Comparison of ENCODE assay signal across 28 mouse cellular contexts in the genomic region with DNA sequence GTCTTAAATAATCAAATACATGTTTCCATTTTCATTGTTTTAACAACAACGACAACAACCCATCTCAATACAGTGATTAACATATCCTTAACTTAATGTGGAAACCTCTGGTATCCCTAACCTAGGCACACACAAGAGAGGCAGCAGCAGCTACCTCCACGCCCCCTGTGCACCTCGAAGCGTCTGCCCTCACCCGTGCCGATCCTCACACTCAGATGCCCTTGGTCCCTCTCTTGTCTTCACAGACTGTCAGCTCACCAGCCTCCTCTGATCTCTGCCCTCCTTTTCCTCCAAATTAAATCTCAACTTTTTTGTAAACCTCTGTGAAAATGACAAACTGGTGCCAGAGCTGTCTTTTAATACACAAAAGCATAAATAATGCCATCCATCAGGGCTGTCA.
DNase-seq lines count a peak whose midpoint lies in the region; ATAC-seq and TF ChIP-seq lines count a peak whose summit lies in the region.
"Had no signal": no experiment of that assay in that cellular context is flagged by ENCODE, and none has a peak within 500 bp of the region (broad histone marks: within the 10 kb centered on the region; RNA-seq: fewer than 3 reads in every experiment).

No protein-coding gene starts in this region.

- DNase-seq in forebrain, embryonic 10.5 days (ENCODE audit: extremely low spot score, low spot score) = no peak
- no peak for DNase-seq in hindbrain, embryonic 10.5 days (ENCODE audit: low spot score)
- no peak for DNase-seq in hindbrain, postnatal 0 days (ENCODE audit: low spot score)
- DNase-seq in hindbrain, embryonic 11.5 days (ENCODE audit: low spot score) = no peak
- DNase-seq in thymus, postnatal 0 days (ENCODE audit: low spot score) = no peak
- DNase-seq: adrenal gland, postnatal 10 days; cerebellum, adult 8-10 months; cerebellum, postnatal 36 days; gastrocnemius, postnatal 14 days; heart, adult 18-20 months; heart, postnatal 4 days; kidney, adult 11 months; layer of hippocampus, postnatal 36 days; liver, postnatal 0 days; lung, postnatal 36 days; right cerebral cortex, postnatal 4 days; thymus, adult 2 months; thymus, postnatal 4 days had no signal

- H3K27me3 ChIP-seq in forebrain, embryonic 13.5 days = no peaks in the 10 kb centered on the region
- no peaks in the 10 kb centered on the region for H3K27me3 ChIP-seq in forebrain, embryonic 10.5 days (ENCODE audit: poor library complexity, severe bottlenecking)
- H3K27me3 ChIP-seq in hindbrain, embryonic 10.5 days (ENCODE audit: insufficient read depth, poor library complexity, severe bottlenecking) = peaks cover 12% of the 10 kb centered on the region; the same call in 1 of the 2 replicates
- H3K27me3 ChIP-seq in hindbrain, postnatal 0 days (ENCODE audit: insufficient read depth, low read length) = no peaks in the 10 kb centered on the region
- no peaks in the 10 kb centered on the region for H3K27me3 ChIP-seq in hindbrain, embryonic 11.5 days (ENCODE audit: control insufficient read depth, insufficient read depth, low read length)
- H3K27me3 ChIP-seq in hindbrain, embryonic 16.5 days (replicated peaks; ENCODE audit: control insufficient read depth, insufficient read depth, low read length) = no peaks in the 10 kb centered on the region
- H3K27me3 ChIP-seq: embryonic facial prominence, embryonic 13.5 days; liver, embryonic 12.5 days; midbrain, embryonic 12.5 days had no signal

- no peak overlapping the region for H3K4me2 ChIP-seq in forebrain, embryonic 13.5 days
- H3K4me2 ChIP-seq in hindbrain, postnatal 0 days (ENCODE audit: low read depth, low read length) = no peak overlapping the region
- no peak overlapping the region for H3K4me2 ChIP-seq in hindbrain, embryonic 11.5 days (replicated peaks; ENCODE audit: low read depth, low read length)
- H3K4me2 ChIP-seq in hindbrain, embryonic 16.5 days (ENCODE audit: low read length) = no peak overlapping the region
- H3K4me2 ChIP-seq: embryonic facial prominence, embryonic 13.5 days; heart, embryonic 11.5 days; liver, embryonic 12.5 days; midbrain, embryonic 12.5 days had no signal

- 76% methylated on average over 6 of the region's 6 CpGs for WGBS in forebrain, embryonic 13.5 days
- WGBS in forebrain, embryonic 10.5 days = 87% methylated on average over 6 of the region's 6 CpGs
- 64% methylated on average over 6 of the region's 6 CpGs for WGBS in hindbrain, embryonic 10.5 days
- 47% methylated on average over 6 of the region's 6 CpGs for WGBS in hindbrain, postnatal 0 days
- WGBS in hindbrain, embryonic 11.5 days = 51% methylated on average over 6 of the region's 6 CpGs
- WGBS in hindbrain, embryonic 16.5 days = 63% methylated on average over 6 of the region's 6 CpGs

- H3K9ac ChIP-seq in forebrain, embryonic 13.5 days = no peak overlapping the region
- no peak overlapping the region for H3K9ac ChIP-seq in hindbrain, postnatal 0 days (replicated peaks; ENCODE audit: low read length)
- no peak overlapping the region for H3K9ac ChIP-seq in hindbrain, embryonic 11.5 days (ENCODE audit: low read depth, low read length)
- H3K9ac ChIP-seq in hindbrain, embryonic 16.5 days (ENCODE audit: low read depth, low read length) = no peak overlapping the region
- H3K9ac ChIP-seq: embryonic facial prominence, embryonic 13.5 days; liver, embryonic 12.5 days; liver, postnatal 0 days; midbrain, embryonic 12.5 days had no signal

- peaks cover 24% of the 10 kb centered on the region for H3K4me1 ChIP-seq in forebrain, embryonic 13.5 days
- peaks cover 24% of the 10 kb centered on the region for H3K4me1 ChIP-seq in forebrain, embryonic 10.5 days
- H3K4me1 ChIP-seq in hindbrain, embryonic 10.5 days (replicated peaks) = peaks cover 42% of the 10 kb centered on the region
- H3K4me1 ChIP-seq in hindbrain, postnatal 0 days (ENCODE audit: insufficient read depth, low read length) = 0 out of 2 replicates have a peak, but pooled peaks cover 4% of the 10 kb centered on the region
- peaks cover 10% of the 10 kb centered on the region; the same call in 1 of the 2 replicates for H3K4me1 ChIP-seq in hindbrain, embryonic 11.5 days (replicated peaks; ENCODE audit: control insufficient read depth, insufficient read depth, low read length)
- peaks cover 13% of the 10 kb centered on the region for H3K4me1 ChIP-seq in hindbrain, embryonic 16.5 days (ENCODE audit: control insufficient read depth, insufficient read depth, low read depth, low read length)

- ATAC-seq in forebrain, embryonic 13.5 days = peak; percentile 50; the same call in 1 of the 2 replicates
- ATAC-seq in hindbrain, postnatal 0 days = no peak
- ATAC-seq in hindbrain, embryonic 11.5 days (ENCODE audit: low FRiP score) = peak; percentile 70
- ATAC-seq in hindbrain, embryonic 16.5 days = peak; percentile 37; the same call in 1 of the 2 replicates
- ATAC-seq: inflammation-experienced regulatory T-cells, adult 6 months; liver, embryonic 12.5 days; liver, postnatal 0 days; Patski had no signal

- TF ChIP-seq CTCF in hindbrain, postnatal 0 days (IDR thresholded peaks at IDR 0.05; ENCODE audit: low read depth) = no peak

- H3K4me3 ChIP-seq in forebrain, embryonic 13.5 days = no peak overlapping the region
- H3K4me3 ChIP-seq in forebrain, embryonic 10.5 days = no peak overlapping the region
- H3K4me3 ChIP-seq in hindbrain, embryonic 10.5 days = no peak overlapping the region
- no peak overlapping the region for H3K4me3 ChIP-seq in hindbrain, postnatal 0 days (ENCODE audit: low read length)
- no peak overlapping the region for H3K4me3 ChIP-seq in hindbrain, embryonic 11.5 days (ENCODE audit: low read depth, low read length)
- H3K4me3 ChIP-seq in hindbrain, embryonic 16.5 days (ENCODE audit: low read length) = no peak overlapping the region
- H3K4me3 ChIP-seq: embryonic facial prominence, embryonic 13.5 days; liver, embryonic 12.5 days; midbrain, embryonic 12.5 days had no signal

- H3K27ac ChIP-seq in forebrain, embryonic 13.5 days = peak overlapping the region; percentile 35; the same call in 1 of the 2 replicates
- no peak overlapping the region for H3K27ac ChIP-seq in forebrain, embryonic 10.5 days
- 0 out of 2 replicates have a peak overlapping the region, but pooled peaks have one; percentile 69 for H3K27ac ChIP-seq in hindbrain, embryonic 10.5 days
- H3K27ac ChIP-seq in hindbrain, postnatal 0 days = no peak overlapping the region
- H3K27ac ChIP-seq in hindbrain, embryonic 11.5 days (ENCODE audit: low read depth, low read length) = 0 out of 2 replicates have a peak overlapping the region, but pooled peaks have one; percentile 24
- H3K27ac ChIP-seq in hindbrain, embryonic 16.5 days (ENCODE audit: low read depth, low read length) = no peak overlapping the region
- H3K27ac ChIP-seq: embryonic facial prominence, embryonic 13.5 days; liver, embryonic 12.5 days; midbrain, embryonic 12.5 days; stomach, postnatal 0 days had no signal

- no peaks in the 10 kb centered on the region for H3K9me3 ChIP-seq in forebrain, embryonic 13.5 days (replicated peaks)
- H3K9me3 ChIP-seq in forebrain, embryonic 10.5 days = no peaks in the 10 kb centered on the region
- H3K9me3 ChIP-seq in hindbrain, embryonic 10.5 days = no peaks in the 10 kb centered on the region
- no peaks in the 10 kb centered on the region for H3K9me3 ChIP-seq in hindbrain, postnatal 0 days (ENCODE audit: low read length)
- no peaks in the 10 kb centered on the region for H3K9me3 ChIP-seq in hindbrain, embryonic 11.5 days (ENCODE audit: control insufficient read depth, low read length)
- H3K9me3 ChIP-seq in hindbrain, embryonic 16.5 days (ENCODE audit: control insufficient read depth, low read length) = no peaks in the 10 kb centered on the region
- H3K9me3 ChIP-seq: embryonic facial prominence, embryonic 13.5 days; G1E; liver, embryonic 12.5 days; midbrain, embryonic 12.5 days had no signal

- no peaks in the 10 kb centered on the region for H3K36me3 ChIP-seq in forebrain, embryonic 13.5 days (ENCODE audit: poor library complexity, severe bottlenecking)
- no peaks in the 10 kb centered on the region for H3K36me3 ChIP-seq in forebrain, embryonic 10.5 days (replicated peaks)
- H3K36me3 ChIP-seq in hindbrain, embryonic 10.5 days = no peaks in the 10 kb centered on the region
- H3K36me3 ChIP-seq in hindbrain, postnatal 0 days (ENCODE audit: insufficient read depth, low read length) = no peaks in the 10 kb centered on the region
- no peaks in the 10 kb centered on the region for H3K36me3 ChIP-seq in hindbrain, embryonic 11.5 days (ENCODE audit: control insufficient read depth, insufficient read depth, low read length)
- no peaks in the 10 kb centered on the region for H3K36me3 ChIP-seq in hindbrain, embryonic 16.5 days (ENCODE audit: control insufficient read depth, insufficient read depth, low read length)
- H3K36me3 ChIP-seq: embryonic facial prominence, embryonic 13.5 days; G1E; liver, embryonic 12.5 days; midbrain, embryonic 12.5 days had no signal

Comparison
In these comparisons a context has a peak if more than half of its experiments do, and no peak if none do; other contexts are left out.
1. H3K27ac ChIP-seq: peak in forebrain, embryonic 13.5 days (single experiment), hindbrain, embryonic 10.5 days (single experiment) and hindbrain, embryonic 11.5 days (single experiment); none in forebrain, embryonic 10.5 days (single experiment), hindbrain, postnatal 0 days (single experiment) and hindbrain, embryonic 16.5 days (single experiment).